Mouse (Mus musculus) intestine, embryonic 16.5 days (tissue): ENCODE measurements around the gene Usp45. TPM values are rescaled to one million over a fixed set of nuclear protein-coding genes. Genes with fewer than 3 reads are reported as not detected.

Experiments used
- ATAC-seq: fragments of 200-750 bp; cut with Nextera tagmentation; 2 replicates; pipeline ENCODE4 v1.8.0; 2017; ENCODE audit warnings: moderate TSS enrichment, moderate library complexity
- H3K27ac ChIP-seq: fragments of 300-500 bp; sonication (generic); 2 replicates; pipeline ENCODE4 v1.5.1; 2014; ENCODE audit warnings: mild to moderate bottlenecking, low read length
- H3K27me3 ChIP-seq: fragments of 300-500 bp; sonication (generic); replicated peaks from 2 replicates; pipeline ENCODE4 v1.6.1; 2014; ENCODE audit warnings: low read length, control low read depth, mixed read lengths; ENCODE audit not compliant: control insufficient read depth, insufficient read depth
- H3K36me3 ChIP-seq: fragments of 300-500 bp; sonication (generic); 2 replicates; pipeline ENCODE4 v1.6.1; 2014; ENCODE audit warnings: low read length, control low read depth; ENCODE audit not compliant: control insufficient read depth, insufficient read depth
- H3K4me1 ChIP-seq: fragments of 300-500 bp; sonication (generic); 2 replicates; pipeline ENCODE4 v1.6.1; 2014; ENCODE audit warnings: low read length, control low read depth, mixed read lengths; ENCODE audit not compliant: control insufficient read depth, insufficient read depth
- H3K4me2 ChIP-seq: fragments of 300-500 bp; sonication (generic); 2 replicates; pipeline ENCODE4 v1.6.1; 2014; ENCODE audit warnings: low read depth, low read length, control low read depth
- H3K4me3 ChIP-seq: fragments of 300-500 bp; sonication (generic); 2 replicates; pipeline ENCODE4 v1.5.1; 2014; ENCODE audit warnings: mild to moderate bottlenecking, low read length
- H3K9ac ChIP-seq: fragments of 300-500 bp; sonication (generic); 2 replicates; pipeline ENCODE4 v1.6.1; 2014; ENCODE audit warnings: low read depth, low read length
- H3K9me3 ChIP-seq: fragments of 300-500 bp; sonication (generic); 2 replicates; pipeline ENCODE4 v1.6.1; 2016; ENCODE audit warnings: low read length, control low read depth; ENCODE audit not compliant: control insufficient read depth
- WGBS: fragments of 180-500 bp; shearing (Covaris S2); extraction: QIAGEN DNeasy Blood & Tissue Kit; methylation state at CpG from one replicate; pipeline ENCODE4 v1.1.7; 2014; 5-methylcytosine and 5-hydroxymethylcytosine counted together
- polyA plus RNA-seq: library from polyadenylated mRNA; unstranded; fragments of >200 nt; fragmentation: Nextera tagmentation; extraction: Ambion mirVana; gene quantifications from 2 replicates; pipeline ENCODE4 v1.2.1, GENCODE M21; 2015

Usp45 gene
- polyA plus RNA-seq, 1 experiment from 2014 or later: 5.3 TPM

- H3K9ac ChIP-seq: no peak overlapping the region
- H3K9me3 ChIP-seq: no peaks in the 10 kb centered on the region
- no peak for ATAC-seq
- H3K27ac ChIP-seq: no peak overlapping the region
- H3K27me3 ChIP-seq: no peaks in the 10 kb centered on the region
- no peaks in the 10 kb centered on the region; the same call in 1 of the 2 replicates for H3K36me3 ChIP-seq
- no peak overlapping the region for H3K4me3 ChIP-seq
- H3K4me2 ChIP-seq: no peak overlapping the region
- WGBS: 71% methylated on average over 2 of the region's 2 CpGs
- H3K4me1 ChIP-seq: no peaks in the 10 kb centered on the region
Measured at GRCm38 (mm10) chr4:21826616-21827015, 59.7 kb downstream of the Usp45 start.

GRCm38 (mm10) chr4:21832844-21833243 is 65.9 kb downstream of the Usp45 start:
- H3K4me2 ChIP-seq: no peak overlapping the region
- H3K27me3 ChIP-seq: no peaks in the 10 kb centered on the region
- H3K4me1 ChIP-seq: no peaks in the 10 kb centered on the region
- H3K9me3 ChIP-seq: no peaks in the 10 kb centered on the region
- H3K36me3 ChIP-seq: peaks cover 6% of the 10 kb centered on the region
- H3K27ac ChIP-seq: no peak overlapping the region
- no peak overlapping the region for H3K9ac ChIP-seq
- WGBS: 96% methylated on average over 8 of the region's 8 CpGs
- ATAC-seq: no peak
- H3K4me3 ChIP-seq: no peak overlapping the region

DNA sequence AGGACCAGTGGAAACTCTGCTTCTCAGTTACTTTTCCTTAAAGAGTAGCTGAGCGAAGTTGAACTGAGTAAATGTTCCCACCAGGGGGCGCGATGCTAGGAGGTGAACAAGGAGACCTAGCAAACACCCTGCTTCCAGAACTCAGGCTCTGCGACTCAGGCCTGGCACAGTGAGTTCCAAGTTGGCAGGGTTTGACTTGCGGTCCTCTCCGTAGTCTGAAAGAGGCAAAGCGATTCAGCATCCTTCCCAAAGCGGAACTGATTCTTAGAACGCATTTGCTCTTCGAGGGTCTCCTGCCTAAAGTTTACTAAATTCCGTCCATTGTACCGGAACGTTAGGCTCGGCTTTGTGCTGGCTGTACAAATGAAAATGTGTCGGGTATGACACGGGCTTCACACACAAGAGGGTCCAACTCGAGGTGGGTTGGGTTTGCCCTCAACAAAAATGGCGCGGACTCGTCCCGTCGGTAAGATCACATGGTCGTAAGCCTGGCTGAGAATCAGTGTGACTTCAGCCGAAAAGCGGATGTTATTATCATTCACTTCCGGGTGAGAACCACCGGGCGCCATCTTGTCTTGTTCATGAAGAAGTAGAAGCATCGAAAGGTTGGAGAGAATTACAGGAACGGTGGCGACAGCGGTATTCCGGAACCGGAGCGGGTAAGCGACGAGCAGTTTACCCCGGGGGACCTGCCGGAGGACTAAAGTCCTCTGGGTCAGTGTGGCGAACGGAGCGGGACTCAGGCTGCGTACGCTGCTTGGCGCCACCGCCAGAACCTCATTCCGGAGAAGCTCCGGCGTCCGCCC is 80.7 kb downstream of the Usp45 start, which contains the start of gene Pnisr:
Gene Pnisr (plus strand): TSS at position 103 of the 806 bp plus-strand sequence.
- peak within 1 kb of the TSS; percentile 96 for H3K27ac ChIP-seq
- H3K4me2 ChIP-seq: peak within 1 kb of the TSS; percentile 46
- peak within 1 kb of the TSS; percentile 90 for H3K9ac ChIP-seq
- H3K4me3 ChIP-seq: peak within 1 kb of the TSS; percentile 74
- no peaks in the 10 kb centered on the region for H3K27me3 ChIP-seq
- no peaks in the 10 kb centered on the region for H3K36me3 ChIP-seq
- under 1% methylated on average over 50 of the region's 50 CpGs for WGBS
- peaks cover 8% of the 10 kb centered on the region for H3K4me1 ChIP-seq
- ATAC-seq: peak; percentile 99
- no peaks in the 10 kb centered on the region for H3K9me3 ChIP-seq

DNA sequence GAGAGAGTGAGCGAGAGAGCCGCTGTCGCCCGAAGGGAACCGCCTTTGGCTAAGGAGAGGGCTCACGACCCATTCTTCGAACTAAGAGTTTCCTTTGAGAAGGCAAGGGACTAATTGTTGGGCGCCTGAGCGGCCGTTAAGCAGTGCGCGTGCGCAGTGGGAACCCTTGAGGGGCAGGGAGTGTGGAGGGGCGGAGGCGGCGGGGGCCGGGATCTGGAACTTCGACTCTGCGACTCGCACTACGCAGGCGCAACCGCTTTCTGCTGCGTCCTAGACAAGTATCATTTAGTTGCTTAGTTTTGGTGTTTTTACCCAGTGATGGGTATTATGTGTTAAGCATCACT is 81.3 kb downstream of the Usp45 start:
- Histone ChIP-seq H3K9ac (peak overlapping the region; percentile 90), H3K27me3 (no peaks in the 10 kb centered on the region), H3K4me1 (peaks cover 8% of the 10 kb centered on the region), H3K27ac (peak overlapping the region; percentile 96), H3K4me3 (peak overlapping the region; percentile 74), H3K4me2 (peak overlapping the region; percentile 44), H3K36me3 (no peaks in the 10 kb centered on the region), H3K9me3 (no peaks in the 10 kb centered on the region)
- ATAC-seq: peak; percentile 90
- WGBS: under 1% methylated on average over 24 of the region's 24 CpGs

- Histone ChIP-seq H3K36me3 (peaks cover 8% of the 10 kb centered on the region; the same call in 1 of the 2 replicates), H3K9me3 (no peaks in the 10 kb centered on the region), H3K27ac (no peak overlapping the region), H3K9ac (no peak overlapping the region), H3K4me1 (no peaks in the 10 kb centered on the region), H3K4me2 (no peak overlapping the region), H3K27me3 (no peaks in the 10 kb centered on the region), H3K4me3 (no peak overlapping the region)
- ATAC-seq: no peak
- WGBS: 83% methylated on average over 1 of the region's 1 CpGs
Measured at GRCm38 (mm10) chr4:21857481-21857880, 90.5 kb downstream of the Usp45 start.

- Histone ChIP-seq H3K4me2 (no peak overlapping the region), H3K4me1 (no peaks in the 10 kb centered on the region), H3K27me3 (no peaks in the 10 kb centered on the region), H3K27ac (no peak overlapping the region), H3K9me3 (no peaks in the 10 kb centered on the region), H3K36me3 (peaks cover 16% of the 10 kb centered on the region), H3K4me3 (no peak overlapping the region), H3K9ac (no peak overlapping the region)
- no peak for ATAC-seq
- 96% methylated on average over 1 of the region's 1 CpGs for WGBS
Measured at GRCm38 (mm10) chr4:21865226-21865625, 98.3 kb downstream of the Usp45 start.

GRCm38 (mm10) chr4:21878776-21879175 is 111.8 kb downstream of the Usp45 start:
- H3K4me2 ChIP-seq: peak overlapping the region; percentile 66
- 0 out of 2 replicates have a peak, but pooled peaks cover 2% of the 10 kb centered on the region for H3K36me3 ChIP-seq
- H3K4me3 ChIP-seq: peak overlapping the region; percentile 80
- WGBS: 13% methylated on average over 6 of the region's 6 CpGs
- no peak for ATAC-seq
- 0 out of 2 replicates have a peak overlapping the region, but pooled peaks have one; percentile 24 for H3K9ac ChIP-seq
- H3K27ac ChIP-seq: no peak overlapping the region; the same call in 1 of the 2 replicates
- peaks cover 7% of the 10 kb centered on the region for H3K4me1 ChIP-seq
- H3K9me3 ChIP-seq: no peaks in the 10 kb centered on the region
- H3K27me3 ChIP-seq: no peaks in the 10 kb centered on the region

- H3K27me3 ChIP-seq: no peaks in the 10 kb centered on the region
- peak within 1 kb of the TSS; percentile 97 for H3K27ac ChIP-seq
- H3K9me3 ChIP-seq: no peaks in the 10 kb centered on the region
- H3K9ac ChIP-seq: peak within 1 kb of the TSS; percentile 89
- peak within 1 kb of the TSS; percentile 80 for H3K4me3 ChIP-seq
- peak; percentile 92 for ATAC-seq
- peak within 1 kb of the TSS; percentile 66 for H3K4me2 ChIP-seq
- peaks cover 7% of the 10 kb centered on the region for H3K4me1 ChIP-seq
- no peaks in the 10 kb centered on the region for H3K36me3 ChIP-seq
- WGBS: under 1% methylated on average over 51 of the region's 51 CpGs
Measured at GRCm38 (mm10) chr4:21879565-21880220, 112.7 kb downstream of the Usp45 start, which contains the start of gene Coq3. Gene Coq3, plus strand, starts transcription at chr4:21879673.

DNA sequence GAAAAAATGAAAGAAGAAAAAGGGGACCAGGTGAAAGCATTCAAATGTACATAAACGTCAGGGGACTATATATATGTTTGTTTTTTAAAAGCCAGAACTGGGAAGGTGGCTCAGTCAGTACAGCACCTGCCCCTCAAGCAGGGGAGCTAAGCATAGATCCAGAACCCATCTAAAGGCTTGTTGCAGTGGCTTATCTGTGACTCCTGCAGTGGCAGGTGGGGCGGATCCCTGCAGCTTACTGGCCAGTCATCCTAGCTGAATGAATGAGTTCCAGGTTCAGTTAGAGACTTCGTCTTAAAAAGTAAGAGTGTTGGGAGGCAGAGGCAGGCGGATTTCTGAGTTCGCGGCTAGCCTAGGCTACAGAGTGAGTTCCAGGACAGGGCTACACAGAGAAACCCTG is 115.8 kb downstream of the Usp45 start:
- ATAC-seq: no peak
- WGBS: 88% methylated on average over 6 of the region's 6 CpGs
- H3K4me3 ChIP-seq: no peak overlapping the region
- no peak overlapping the region for H3K4me2 ChIP-seq
- no peaks in the 10 kb centered on the region for H3K9me3 ChIP-seq
- H3K27me3 ChIP-seq: no peaks in the 10 kb centered on the region
- H3K36me3 ChIP-seq: no peaks in the 10 kb centered on the region
- no peak overlapping the region for H3K9ac ChIP-seq
- peaks cover 7% of the 10 kb centered on the region for H3K4me1 ChIP-seq
- H3K27ac ChIP-seq: no peak overlapping the region
